8 mouse cellular contexts compared by ENCODE assay signal in genomic region chr9:54950575-54951321, GRCm38 (mm10). TPM values are rescaled to one million over a fixed set of nuclear protein-coding genes. Genes with fewer than 3 reads are reported as not detected.
DNase-seq lines count a peak whose midpoint lies in the region; ATAC-seq and TF ChIP-seq lines count a peak whose summit lies in the region.

Gene Psma4 (plus strand): TSS chr9:54950790.
Gene AY074887 (minus strand): TSS chr9:54950998.

- peak within 1 kb of the TSS; percentile 89 for H3K9ac ChIP-seq in embryonic facial prominence, embryonic 15.5 days
- peak within 1 kb of the TSS; percentile 90 for H3K9ac ChIP-seq in limb, embryonic 14.5 days (ENCODE audit: low read depth, low read length, severe bottlenecking)
- H3K9ac ChIP-seq in midbrain, postnatal 0 days (replicated peaks; ENCODE audit: low read length, poor library complexity, severe bottlenecking): peak within 1 kb of the TSS; percentile 77

- under 1% methylated on average over 65 of the region's 65 CpGs for WGBS in bone marrow, adult 2 months
- WGBS in embryonic facial prominence, embryonic 15.5 days: under 1% methylated on average over 65 of the region's 65 CpGs
- WGBS in limb, embryonic 14.5 days: 3% methylated on average over 64 of the region's 65 CpGs
- WGBS in midbrain, postnatal 0 days: under 1% methylated on average over 60 of the region's 65 CpGs

- H3K9me3 ChIP-seq in embryonic facial prominence, embryonic 15.5 days (replicated peaks): no peaks in the 10 kb centered on the region
- no peaks in the 10 kb centered on the region for H3K9me3 ChIP-seq in limb, embryonic 14.5 days (ENCODE audit: control insufficient read depth, low read length)
- H3K9me3 ChIP-seq in midbrain, postnatal 0 days (ENCODE audit: low read length): no peaks in the 10 kb centered on the region

- H3K27ac ChIP-seq in bone marrow, adult 2 months (ENCODE audit: control insufficient read depth, insufficient read depth, low read depth, low read length, poor library complexity): peak within 1 kb of the TSS; percentile 72
- peak within 1 kb of the TSS; percentile 95 for H3K27ac ChIP-seq in embryonic facial prominence, embryonic 15.5 days (replicated peaks)
- peak within 1 kb of the TSS; percentile 89 for H3K27ac ChIP-seq in limb, embryonic 14.5 days (replicated peaks; ENCODE audit: low read depth, low read length)
- peak within 1 kb of the TSS; percentile 92 for H3K27ac ChIP-seq in midbrain, postnatal 0 days (ENCODE audit: low read depth, low read length)

- no peak for TF ChIP-seq CTCF in bone marrow, adult 2 months (IDR thresholded peaks at IDR 0.05; ENCODE audit: control insufficient read depth, insufficient read depth, low read length)
- no peak; the same call in 1 of the 2 replicates for TF ChIP-seq CTCF in midbrain, postnatal 0 days (IDR thresholded peaks at IDR 0.05)

- DNase-seq in 416B (ENCODE audit: low read depth): peak; percentile 96
- peak; percentile 88 for DNase-seq in heart, adult 8-10 months (ENCODE audit: low spot score)
- peak; percentile 90 for DNase-seq in kidney, adult 9 months
- peak; percentile 97 for DNase-seq in limb, embryonic 14.5 days (ENCODE audit: low spot score)
- peak; percentile 95 for DNase-seq in midbrain, postnatal 0 days (ENCODE audit: low spot score)
- DNase-seq in spleen, postnatal 14 days (ENCODE audit: low spot score in 2 of 2): peak; percentile 81 to 84

- H3K36me3 ChIP-seq in embryonic facial prominence, embryonic 15.5 days: peaks cover 32% of the 10 kb centered on the region
- H3K36me3 ChIP-seq in limb, embryonic 14.5 days (ENCODE audit: control insufficient read depth, insufficient read depth, low read length): peaks cover 38% of the 10 kb centered on the region
- peaks cover 19% of the 10 kb centered on the region for H3K36me3 ChIP-seq in midbrain, postnatal 0 days (ENCODE audit: insufficient read depth, low read length)

- no peaks in the 10 kb centered on the region; the same call in 1 of the 2 replicates for H3K4me1 ChIP-seq in bone marrow, adult 2 months (ENCODE audit: control insufficient read depth, insufficient read depth, low read length)
- H3K4me1 ChIP-seq in embryonic facial prominence, embryonic 15.5 days: peaks cover 12% of the 10 kb centered on the region
- peaks cover 11% of the 10 kb centered on the region; the same call in 1 of the 2 replicates for H3K4me1 ChIP-seq in limb, embryonic 14.5 days (ENCODE audit: control insufficient read depth, insufficient read depth, low read length)
- peaks cover 8% of the 10 kb centered on the region; the same call in 1 of the 2 replicates for H3K4me1 ChIP-seq in midbrain, postnatal 0 days (ENCODE audit: insufficient read depth, low read length)

- H3K27me3 ChIP-seq in embryonic facial prominence, embryonic 15.5 days: no peaks in the 10 kb centered on the region
- H3K27me3 ChIP-seq in limb, embryonic 14.5 days (ENCODE audit: control insufficient read depth, insufficient read depth, low read length): no peaks in the 10 kb centered on the region
- no peaks in the 10 kb centered on the region for H3K27me3 ChIP-seq in midbrain, postnatal 0 days (ENCODE audit: insufficient read depth, low read length)

- TF ChIP-seq POLR2A in bone marrow, adult 2 months (IDR thresholded peaks at IDR 0.05; ENCODE audit: borderline replicate concordance, control insufficient read depth, low read depth, low read length): peak; percentile 81; the same call in 1 of the 2 replicates
- TF ChIP-seq POLR2A in limb, embryonic 14.5 days (IDR thresholded peaks at IDR 0.05; ENCODE audit: borderline replicate concordance, extremely low read depth, insufficient read depth, insufficient read length): peak; percentile 88; the same call in 1 of the 2 replicates

- peak; percentile 99 for ATAC-seq in embryonic facial prominence, embryonic 15.5 days (ENCODE audit: insufficient number of reproducible peaks, low FRiP score, low TSS enrichment, low read depth)
- ATAC-seq in limb, embryonic 14.5 days (ENCODE audit: low FRiP score, low read depth): peak; percentile 100
- ATAC-seq in midbrain, postnatal 0 days (ENCODE audit: low FRiP score): peak; percentile 99

- H3K4me3 ChIP-seq in bone marrow, adult 2 months (replicated peaks; ENCODE audit: control insufficient read depth, low read depth, low read length): peak within 1 kb of the TSS; percentile 69
- H3K4me3 ChIP-seq in embryonic facial prominence, embryonic 15.5 days (replicated peaks): peak within 1 kb of the TSS; percentile 89
- H3K4me3 ChIP-seq in limb, embryonic 14.5 days (replicated peaks; ENCODE audit: low read length): peak within 1 kb of the TSS; percentile 93
- peak within 1 kb of the TSS; percentile 81 for H3K4me3 ChIP-seq in midbrain, postnatal 0 days (ENCODE audit: low read depth, low read length)

- peak within 1 kb of the TSS; percentile 55 for H3K4me2 ChIP-seq in embryonic facial prominence, embryonic 15.5 days (replicated peaks)
- peak within 1 kb of the TSS; percentile 71 for H3K4me2 ChIP-seq in limb, embryonic 14.5 days (replicated peaks; ENCODE audit: low read depth, low read length, severe bottlenecking)
- peak within 1 kb of the TSS; percentile 56 for H3K4me2 ChIP-seq in midbrain, postnatal 0 days (ENCODE audit: low read depth, low read length, poor library complexity, severe bottlenecking)

RNA-seq across cellular contexts. Expression of gene Psma4, which starts in this region (rescaled TPM):
- 86.1 and 122 TPM in 2 replicates for polyA plus RNA-seq in bone marrow, adult 2 months (2011; ENCODE audit: insufficient read depth, insufficient read length, low replicate concordance, missing spikeins)
- polyA plus RNA-seq in embryonic facial prominence, embryonic 15.5 days (2015; fragmentation: Nextera tagmentation; extraction: Ambion mirVana): 280 and 290 TPM in 2 replicates
- total RNA-seq in heart, adult 8-10 months (2022): 100 to 1,000 TPM; 112 to 128 (median 120) TPM
- 198 and 221 TPM in 2 replicates for polyA plus RNA-seq in limb, embryonic 14.5 days (2012; rRNA removed)
- 296 and 297 TPM in 2 replicates for polyA plus RNA-seq in limb, embryonic 14.5 days (2014; fragmentation: Nextera tagmentation; extraction: Ambion mirVana)
- total RNA-seq in midbrain, postnatal 0 days (2014; rRNA removed): 188 and 640 TPM in 2 replicates
- polyA plus RNA-seq in midbrain, postnatal 0 days (2015; fragmentation: Nextera tagmentation; extraction: Ambion mirVana): 231 and 243 TPM in 2 replicates

RNA-seq across cellular contexts. Expression of gene AY074887, which starts in this region (rescaled TPM):
- 8.6 and 16.1 TPM in 2 replicates for polyA plus RNA-seq in bone marrow, adult 2 months (2011; ENCODE audit: insufficient read depth, insufficient read length, low replicate concordance, missing spikeins)
- 0.92 and 1.0 TPM in 2 replicates for polyA plus RNA-seq in embryonic facial prominence, embryonic 15.5 days (2015; fragmentation: Nextera tagmentation; extraction: Ambion mirVana)
- total RNA-seq in heart, adult 8-10 months (2022): not detected
- polyA plus RNA-seq in limb, embryonic 14.5 days (2012; rRNA removed): 0.20 TPM in 1 of 2 replicates, not detected in the other
- 0.43 and 1.2 TPM in 2 replicates for polyA plus RNA-seq in limb, embryonic 14.5 days (2014; fragmentation: Nextera tagmentation; extraction: Ambion mirVana)
- not detected in 2 replicates for total RNA-seq in midbrain, postnatal 0 days (2014; rRNA removed)
- 0.53 and 1.2 TPM in 2 replicates for polyA plus RNA-seq in midbrain, postnatal 0 days (2015; fragmentation: Nextera tagmentation; extraction: Ambion mirVana)

Comparison
In these comparisons a context has a peak if more than half of its experiments do, and no peak if none do; other contexts are left out.
1. Peak in every context shown above with its lines: DNase-seq, ATAC-seq, H3K4me3 ChIP-seq and H3K27ac ChIP-seq.